Mouse (Mus musculus) heart, adult 11 months (tissue): ENCODE measurements around the gene Lypd5.

ENCODE experiments used
- DNase-seq: peaks from one replicate; pipeline ENCODE4 v3.0.0; 2022

Gene Lypd5

DNA sequence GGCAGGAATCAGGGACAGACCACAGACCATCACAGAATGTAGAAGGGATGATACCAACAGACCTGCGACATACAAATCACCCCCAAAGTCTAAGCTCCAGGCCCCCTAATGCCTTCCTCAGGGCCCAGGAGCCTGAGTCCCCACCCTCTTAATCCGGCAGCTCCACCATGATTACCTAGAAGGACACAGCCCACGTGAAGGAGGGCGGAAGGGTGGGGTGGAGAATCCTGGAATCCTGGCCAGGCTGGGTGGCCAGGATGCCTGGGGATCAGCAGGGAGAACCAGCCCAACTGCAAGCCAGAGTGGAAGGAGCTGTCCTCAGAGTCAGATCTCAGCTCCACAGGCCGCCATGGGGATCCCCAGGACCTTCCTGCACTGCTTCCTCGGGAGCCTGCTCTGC, at the start of gene Lypd5:
Gene Lypd5, plus strand, starts transcription at position 301 of the 400 bp plus-strand sequence.
- no peak for DNase-seq

DNA sequence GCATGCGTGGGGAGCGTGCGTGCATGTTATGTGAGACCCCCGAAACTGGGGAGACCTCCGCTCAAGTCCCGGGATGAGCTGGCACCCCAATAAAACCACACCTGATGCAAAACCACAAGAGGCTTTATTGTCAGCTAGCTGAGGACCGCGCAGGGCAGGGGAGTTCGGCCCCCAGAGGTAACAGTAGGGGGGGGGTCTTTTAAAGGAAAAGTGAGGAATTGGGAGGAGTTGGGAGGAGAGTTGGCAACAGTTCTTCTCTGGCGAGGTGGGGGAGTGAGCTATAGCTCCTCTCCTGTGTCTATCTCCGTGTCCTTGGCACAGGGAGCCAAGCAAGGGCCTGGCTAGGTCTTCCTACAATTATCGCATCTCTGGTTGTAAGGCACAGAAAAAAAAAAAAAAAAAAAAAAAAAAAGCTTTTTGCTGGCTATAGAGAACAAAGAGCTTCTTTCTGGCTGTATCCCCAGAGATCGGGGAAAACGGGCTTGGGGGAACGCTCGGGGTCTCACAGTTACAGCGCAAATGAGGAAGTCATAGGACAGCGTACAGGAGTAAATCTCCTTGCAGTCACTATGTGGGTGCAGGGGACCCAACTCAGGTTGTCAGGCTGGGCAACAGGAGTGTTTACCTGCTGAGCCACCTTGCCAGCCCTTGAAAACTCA, 49.0 kb upstream of the Lypd5 start:
- peak; percentile 92 for DNase-seq

DNA sequence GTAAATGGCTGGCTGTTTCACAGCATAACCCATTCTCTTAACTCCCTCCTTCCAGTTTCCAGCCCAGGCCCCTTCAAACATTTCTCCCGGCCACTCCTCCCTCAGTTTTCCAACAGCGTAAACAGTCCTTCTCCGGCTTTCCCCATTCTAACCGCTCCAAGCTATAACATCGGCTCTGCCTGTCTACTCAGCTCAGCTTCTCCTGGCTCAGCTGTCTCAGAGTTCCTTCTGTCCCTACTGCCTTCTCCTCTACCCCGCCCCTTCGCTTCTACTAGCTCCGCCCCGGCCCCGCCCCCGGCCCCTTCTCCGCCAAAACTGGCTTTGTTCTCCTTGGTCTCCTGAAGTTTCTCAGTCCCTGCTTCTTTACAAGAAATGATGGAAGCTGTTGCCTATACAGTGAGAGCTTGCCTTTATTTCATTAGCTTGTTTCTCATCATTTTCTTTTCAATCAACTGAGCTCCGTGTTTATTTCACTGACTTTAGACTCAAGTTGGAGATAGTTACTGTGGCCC, 48.2 kb upstream of the Lypd5 start, which contains the start of gene Zfp61:
Gene Zfp61, minus strand, starts transcription at position 462 of the 512 bp plus-strand sequence.
- DNase-seq = peak; percentile 92

DNA sequence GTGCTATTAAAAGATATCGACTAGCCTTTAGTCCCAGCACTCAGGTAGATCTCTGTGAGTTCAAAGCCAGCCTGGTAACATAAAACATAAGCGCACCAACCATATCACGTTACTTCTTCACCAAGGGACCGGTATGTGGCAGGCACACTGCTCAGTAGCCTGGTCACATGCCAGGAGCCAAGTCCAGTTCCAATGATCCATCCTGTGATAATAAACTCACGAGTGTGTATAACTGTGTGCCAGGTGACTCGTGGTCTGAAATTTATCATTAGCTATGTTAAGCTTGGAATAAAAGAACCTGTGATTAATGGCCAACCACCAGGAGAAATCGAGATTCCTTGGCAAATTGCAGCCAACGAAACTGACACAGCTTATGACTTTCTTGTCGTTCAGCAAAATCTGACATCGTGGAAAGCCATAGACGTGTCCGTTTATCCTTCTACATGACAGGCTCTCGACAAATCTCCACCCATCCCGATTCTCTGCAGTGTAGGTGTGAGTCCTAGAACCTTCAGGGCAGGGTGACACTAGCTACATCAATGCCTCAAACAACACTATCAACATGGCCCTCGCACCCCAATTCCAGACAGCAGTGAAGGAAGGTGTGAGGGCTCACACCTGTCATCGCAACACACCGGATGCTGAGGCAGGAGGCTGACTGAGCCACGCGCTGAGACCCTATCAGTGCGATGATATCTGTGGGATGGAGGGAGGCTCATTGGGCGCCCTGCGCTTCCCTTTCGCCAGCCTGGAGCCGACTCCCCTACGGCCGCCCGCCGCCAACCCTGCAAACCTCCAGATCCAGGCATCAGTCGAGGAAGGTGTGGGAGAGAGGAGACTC, 33.0 kb upstream of the Lypd5 start:
- DNase-seq = no peak

DNA sequence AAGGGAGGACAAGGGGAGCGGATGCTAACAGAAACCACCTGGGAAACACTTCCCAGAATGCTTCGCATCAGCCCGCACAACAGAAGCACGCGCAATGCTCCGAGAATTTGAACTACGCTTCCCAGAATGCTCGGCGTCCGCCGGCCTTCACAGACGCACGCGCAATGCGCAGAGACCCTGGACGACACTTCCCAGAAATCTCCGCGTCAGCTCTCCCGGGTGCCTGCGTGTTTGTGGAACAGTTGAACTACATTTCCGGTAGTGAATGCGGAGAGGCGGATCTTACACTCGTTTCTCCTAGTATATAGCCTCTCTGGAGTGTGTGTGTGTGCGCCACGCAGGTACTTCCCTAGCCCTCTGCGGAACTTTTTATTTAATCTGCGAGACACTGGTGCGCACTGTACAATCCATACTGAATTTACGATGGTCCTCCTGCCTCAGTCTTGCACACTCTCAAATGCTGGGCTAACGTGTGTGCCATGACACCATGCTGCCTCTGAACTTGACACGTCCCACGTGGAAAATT, 32.4 kb upstream of the Lypd5 start, which contains the start of gene Zfp94:
Gene Zfp94, minus strand, starts transcription at position 100 of the 526 bp plus-strand sequence.
- peak; percentile 99 for DNase-seq

DNA sequence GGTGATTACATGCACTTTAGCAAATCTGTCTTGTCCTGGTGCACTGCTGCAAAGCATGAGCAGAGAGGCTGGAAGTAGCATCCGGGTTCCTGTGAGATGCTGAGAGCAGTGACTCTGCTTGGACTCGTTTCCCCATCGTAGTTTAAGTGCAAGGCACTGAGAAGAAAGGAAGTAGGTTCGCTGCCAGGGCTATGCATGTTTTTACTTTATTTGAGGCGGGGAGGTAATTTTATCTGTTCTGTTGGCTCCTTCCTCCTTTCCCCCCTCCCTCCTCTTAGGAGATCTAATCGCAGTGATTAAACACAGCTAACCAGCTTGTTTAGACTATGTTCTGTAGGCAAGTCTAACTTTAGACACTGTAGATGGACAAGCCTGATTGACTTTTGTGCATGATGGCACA, 30.1 kb upstream of the Lypd5 start:
- no peak for DNase-seq

DNA sequence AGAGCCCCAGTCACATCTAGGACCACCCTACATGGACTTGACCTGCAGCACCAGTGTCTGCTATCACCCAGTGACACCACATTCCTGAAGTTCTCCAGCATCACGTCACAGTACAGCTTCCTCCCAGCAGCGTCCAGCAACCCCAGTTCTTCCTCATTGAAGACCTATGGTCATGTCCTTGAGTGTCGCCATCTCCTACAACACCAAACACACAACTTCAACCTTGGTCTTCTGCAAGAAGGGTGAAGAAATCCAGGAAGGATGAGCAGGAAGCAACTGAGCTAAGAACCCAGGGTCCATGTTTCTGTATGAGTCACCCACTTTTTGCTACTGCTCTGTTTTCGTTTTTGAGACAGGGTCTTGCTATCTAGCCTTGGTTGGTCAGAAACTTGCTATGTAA, 26.4 kb upstream of the Lypd5 start:
- no peak for DNase-seq

DNA sequence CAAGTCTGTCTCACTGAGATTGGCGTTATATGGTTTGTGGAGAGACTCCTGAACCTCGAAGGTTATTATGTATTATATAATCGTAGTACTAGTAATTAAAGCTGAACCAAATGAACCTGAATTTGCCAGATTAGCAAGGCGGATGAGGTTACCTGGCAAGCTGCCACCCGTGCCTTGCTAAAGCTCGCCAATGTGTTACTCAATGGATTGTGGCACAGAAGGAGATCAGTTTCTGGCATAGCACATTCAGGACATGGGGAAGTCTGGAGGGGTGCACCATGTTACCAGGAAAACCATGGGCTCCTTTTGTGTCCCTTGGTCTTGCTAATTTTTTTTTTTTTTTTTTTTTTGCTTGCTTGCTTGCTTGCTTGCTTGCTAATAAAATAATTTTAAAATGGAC, 23.8 kb upstream of the Lypd5 start:
- no peak for DNase-seq

DNA sequence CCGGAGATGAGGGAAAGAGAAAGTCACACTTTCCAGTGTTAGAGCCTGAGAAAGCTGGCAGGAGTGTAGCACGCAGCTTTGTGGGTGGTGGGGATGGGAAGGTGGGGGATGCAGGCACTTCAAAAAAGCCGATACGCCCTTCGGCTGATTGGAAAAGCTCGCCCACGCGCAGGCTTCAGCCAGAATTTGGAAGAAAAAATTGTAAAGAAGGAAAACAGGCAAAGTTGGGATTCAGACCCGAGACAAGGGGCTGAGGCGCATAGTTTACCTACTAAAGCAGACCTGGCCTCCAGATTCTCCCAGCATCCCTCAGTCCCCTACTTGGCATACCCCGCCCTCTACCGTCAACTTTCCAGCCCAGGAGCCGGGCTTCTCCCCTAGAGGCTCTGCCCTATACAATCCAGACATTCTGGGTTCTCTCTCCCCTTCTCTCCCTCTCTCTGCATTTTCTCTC, 23.3 kb upstream of the Lypd5 start:
- DNase-seq = no peak

DNA sequence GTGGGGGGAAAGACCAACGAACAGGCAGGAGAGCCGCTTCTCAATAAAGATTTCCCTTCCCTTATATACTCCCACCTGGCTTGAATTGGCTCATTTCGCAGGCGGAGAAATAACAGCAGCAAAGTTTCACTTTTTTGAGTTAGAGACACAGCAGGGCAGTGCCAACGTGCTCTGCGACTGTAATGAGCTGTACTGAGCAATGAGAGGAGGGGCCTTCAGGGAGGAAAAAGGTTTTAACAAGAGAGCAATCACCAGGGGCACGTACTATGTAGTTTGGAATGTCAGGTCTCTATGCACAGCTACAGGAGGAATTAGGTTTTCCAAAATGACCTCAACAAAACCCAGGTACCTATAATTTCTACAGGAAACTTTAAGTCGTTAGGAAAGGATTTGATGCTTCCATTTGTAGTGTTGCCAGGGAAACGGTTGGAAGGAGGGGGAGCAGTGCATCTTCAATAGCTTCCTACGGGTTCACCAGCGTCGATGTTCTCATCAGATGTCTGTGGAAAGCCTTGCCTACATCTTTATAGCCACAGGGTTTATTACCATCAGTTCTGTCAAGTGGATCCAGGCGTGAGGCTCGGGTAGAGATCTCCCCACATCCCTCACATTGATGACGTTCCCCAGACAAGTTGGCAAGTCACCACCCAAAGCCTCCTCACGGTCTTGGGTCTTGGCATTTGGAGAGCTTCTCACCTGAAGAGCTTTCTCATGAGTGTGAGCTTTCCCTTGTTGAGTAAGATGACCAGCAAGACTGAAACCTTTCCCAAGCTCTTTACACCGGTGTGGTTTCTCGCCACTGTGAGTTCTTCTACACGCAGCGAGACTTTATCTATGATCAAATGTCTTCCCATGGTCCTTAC, 22.5 kb upstream of the Lypd5 start:
- DNase-seq = no peak

DNA sequence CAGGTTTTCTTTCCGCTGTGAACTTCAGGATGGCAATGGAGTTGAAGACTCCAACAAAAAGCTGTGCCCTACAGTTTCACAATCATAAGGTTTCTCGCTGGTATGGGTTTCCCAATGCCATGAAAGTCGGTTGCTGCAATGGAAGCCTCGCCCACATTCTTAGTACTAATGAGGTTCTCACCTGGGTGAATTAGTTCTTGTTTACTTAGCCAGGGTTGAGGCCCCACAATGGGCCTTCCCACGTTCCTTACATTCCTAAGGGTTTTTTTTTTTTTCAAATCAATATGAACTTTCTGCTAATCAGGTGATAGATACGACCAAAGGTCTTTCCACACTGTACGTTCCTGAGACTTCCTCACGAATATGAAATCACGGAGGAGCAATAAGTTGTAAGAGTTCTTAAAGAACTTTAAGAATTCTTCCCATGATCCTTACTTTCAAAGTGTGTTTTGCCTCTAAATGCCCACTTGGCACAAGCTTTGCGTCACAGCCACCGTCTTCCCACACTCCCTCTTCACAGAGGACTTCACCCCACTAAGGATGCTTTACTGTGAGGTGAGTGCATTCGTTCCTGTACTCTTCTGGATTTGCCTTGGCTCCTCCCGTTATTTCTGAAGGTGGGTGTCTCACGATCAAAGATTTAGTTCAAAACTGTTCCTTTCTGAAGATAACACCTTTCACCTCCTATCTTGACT, 21.6 kb upstream of the Lypd5 start:
- no peak for DNase-seq

DNA sequence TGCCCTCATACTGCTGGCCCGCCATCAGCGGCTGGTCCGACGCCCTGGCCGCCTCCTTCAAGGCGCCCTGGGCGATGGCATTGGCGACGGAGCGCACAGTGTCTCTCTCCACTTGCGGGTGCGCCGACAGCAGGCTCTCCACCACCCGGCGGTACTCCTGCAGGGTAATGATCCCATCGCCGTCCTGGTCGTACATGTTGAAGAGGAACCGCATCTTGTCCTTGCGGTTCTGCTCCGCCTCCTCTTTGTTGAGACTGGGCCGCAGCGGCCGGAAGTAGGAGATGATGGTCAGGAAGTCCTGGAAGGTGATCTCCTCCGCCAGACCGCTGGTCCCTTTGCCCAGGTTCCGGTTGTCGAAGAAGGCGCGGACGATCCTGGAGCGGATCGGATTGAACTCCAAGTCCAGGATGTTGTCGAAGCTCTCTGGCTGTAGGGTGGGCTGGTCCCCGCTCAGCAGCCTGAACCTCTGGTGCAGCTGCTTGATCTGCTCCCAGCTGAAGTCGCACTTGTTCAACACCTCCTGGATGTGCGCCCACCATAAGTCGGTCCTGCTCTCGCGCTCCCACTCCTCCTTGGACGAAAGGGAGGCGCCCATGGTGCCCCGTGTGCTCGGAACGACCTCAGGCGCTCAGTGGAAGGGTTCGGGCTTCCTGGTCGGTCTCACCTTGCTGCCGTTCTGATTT, 15.6 kb upstream of the Lypd5 start, which contains the start of gene Tescl:
Gene Tescl, minus strand, starts transcription at position 633 of the 683 bp plus-strand sequence.
- no peak for DNase-seq

DNA sequence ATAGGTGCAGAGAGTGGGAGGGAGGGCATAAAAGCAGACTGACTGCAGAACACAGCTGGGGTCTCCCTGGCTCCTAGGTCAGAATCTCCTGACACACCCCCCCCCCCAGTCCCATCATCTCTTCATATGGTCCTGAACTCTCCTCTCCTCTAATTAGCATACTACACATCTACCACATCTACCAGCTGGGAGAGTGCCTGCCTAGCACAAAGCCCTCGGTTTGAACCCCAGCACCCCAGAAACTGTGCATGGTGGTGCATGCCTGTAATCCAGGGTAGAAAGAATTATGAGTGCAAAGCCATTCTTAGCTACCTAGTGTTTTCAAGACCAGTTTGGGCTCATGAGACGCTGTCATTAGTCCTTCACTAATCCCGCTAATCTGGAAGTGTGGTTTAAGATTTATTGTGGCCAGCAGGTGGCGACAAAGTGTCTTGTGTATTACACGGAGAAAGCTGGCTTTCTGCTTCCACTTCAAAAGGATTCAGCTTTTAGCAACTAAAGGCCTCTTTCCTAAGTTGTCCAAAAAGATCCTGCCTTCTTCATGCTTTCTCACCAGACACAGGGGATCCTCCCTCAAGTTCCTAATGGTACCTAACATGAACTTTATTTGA, 13.2 kb upstream of the Lypd5 start:
- no peak for DNase-seq

DNA sequence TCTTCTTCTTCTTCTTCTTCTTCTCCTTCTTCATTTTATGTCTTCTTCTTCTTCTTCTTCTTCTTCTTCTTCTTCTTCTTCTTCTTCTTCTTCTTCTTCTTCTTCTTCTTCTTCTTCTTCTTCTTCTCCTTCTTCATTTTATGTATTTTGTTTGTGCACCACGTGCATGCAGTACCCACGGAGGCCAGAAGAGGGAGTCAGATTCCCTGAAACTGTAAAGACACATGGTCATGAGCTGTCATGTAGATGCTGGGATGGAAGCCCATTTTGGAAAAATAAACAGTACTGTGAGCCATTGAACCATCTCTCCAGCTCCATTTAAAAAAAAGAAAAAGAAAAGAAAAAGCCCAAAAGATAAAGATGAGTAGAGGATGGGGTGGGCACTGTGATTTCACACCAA, 10.8 kb upstream of the Lypd5 start:
- DNase-seq = no peak

DNA sequence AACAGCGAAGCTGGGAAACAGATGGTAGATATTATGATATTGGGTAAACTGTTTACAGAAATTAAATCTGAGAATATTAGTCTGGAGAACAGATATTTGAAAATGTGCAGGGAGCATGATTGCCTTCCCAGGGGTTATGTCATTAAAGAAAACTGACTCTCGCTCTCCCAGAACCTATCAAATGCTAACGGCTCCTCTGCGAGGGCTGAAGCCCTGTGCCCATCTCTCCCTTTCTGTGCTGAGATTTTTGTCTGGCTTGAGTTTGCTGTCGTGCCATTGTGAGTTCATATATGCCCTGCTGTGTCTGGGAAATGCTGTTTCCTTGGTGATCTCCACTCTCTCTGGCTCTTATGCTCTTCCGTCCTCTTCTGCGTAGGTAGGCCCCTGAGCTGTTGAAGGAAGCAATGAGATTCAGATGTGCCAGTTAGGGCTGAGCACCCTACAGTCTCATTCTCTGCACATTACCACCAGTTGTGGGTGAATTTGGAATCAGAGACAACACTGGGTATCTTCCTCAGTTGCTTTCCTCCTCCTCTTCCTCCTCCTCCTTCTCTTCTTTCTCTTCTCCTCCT, 5.2 kb upstream of the Lypd5 start:
- no peak for DNase-seq

DNA sequence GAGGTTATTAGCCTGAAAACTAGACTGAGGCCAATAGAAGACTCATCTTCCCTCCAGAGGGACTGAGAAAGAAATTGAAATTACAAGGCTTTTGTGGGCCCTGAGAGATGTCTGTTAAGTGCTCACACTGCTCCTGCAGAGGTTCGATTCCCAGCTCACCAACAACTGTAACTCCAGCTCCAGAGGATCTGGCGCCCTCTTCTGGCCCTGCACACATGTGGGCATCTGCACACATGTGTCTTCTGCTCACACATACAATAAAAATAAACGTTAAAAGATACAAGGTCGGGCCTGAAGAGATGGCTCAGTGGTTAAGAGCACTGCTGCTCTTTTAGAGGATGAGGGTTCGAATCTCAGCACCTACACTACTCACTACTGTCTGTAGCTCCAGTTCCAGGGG, 2.6 kb upstream of the Lypd5 start:
- DNase-seq = no peak

DNA sequence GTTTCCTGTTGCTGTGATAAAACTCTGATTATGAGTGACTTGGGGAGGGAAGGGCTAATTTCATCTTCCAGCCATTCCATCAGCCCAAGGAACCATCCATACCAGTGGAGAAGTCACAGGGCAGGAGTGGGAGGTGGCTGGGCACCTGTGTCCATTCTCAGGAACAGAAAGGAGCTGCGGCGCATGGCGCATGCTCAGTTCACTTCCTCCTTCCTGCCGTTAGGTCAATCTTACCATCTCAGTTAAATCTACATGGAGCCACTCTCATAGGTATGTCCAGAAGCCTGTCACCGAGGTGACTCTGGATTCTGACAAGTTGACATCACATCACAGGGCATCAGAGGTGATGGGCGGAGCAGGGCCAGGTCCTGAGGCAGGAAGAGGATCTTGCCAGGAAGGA, 6.7 kb downstream of the Lypd5 start:
- DNase-seq = no peak

DNA sequence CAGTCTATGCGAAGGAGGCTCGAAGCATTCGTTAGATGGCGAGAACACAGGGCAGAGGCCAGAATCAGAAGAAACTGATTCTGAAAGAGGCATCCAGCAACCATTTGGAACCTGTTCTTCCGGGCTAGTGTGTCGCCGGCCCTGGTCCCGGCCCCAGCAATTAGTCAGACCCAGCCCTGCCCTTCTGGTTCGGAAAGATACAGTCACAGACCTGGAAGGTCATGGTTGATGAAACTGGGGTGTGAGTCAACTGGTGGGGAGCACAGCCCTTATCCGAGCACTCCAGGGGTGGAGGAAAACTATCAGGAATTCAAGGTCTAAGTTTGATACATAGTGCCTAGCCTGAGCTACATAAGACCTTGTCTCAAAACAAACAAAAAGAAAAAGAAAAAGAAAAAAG, 7.1 kb downstream of the Lypd5 start:
- DNase-seq = no peak

DNA sequence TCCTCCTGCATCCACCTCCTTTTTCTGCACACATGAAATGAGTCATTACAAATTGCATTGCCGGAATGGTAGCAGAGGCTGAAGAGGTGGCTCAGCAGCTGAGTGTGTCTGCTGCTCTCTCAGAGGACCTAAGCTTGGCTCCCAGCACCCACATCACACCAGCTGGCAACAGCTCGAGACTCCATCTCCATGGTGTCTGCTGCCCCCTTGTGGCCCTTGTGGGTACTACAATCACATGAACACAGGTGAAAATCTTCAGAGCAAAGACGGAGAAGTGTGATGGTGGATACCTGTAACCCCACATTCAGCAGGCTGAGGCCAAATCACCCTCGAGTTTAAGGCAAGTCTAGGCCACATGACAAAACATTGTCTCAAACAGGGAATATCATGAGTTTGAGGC, 8.9 kb downstream of the Lypd5 start:
- DNase-seq = no peak

DNA sequence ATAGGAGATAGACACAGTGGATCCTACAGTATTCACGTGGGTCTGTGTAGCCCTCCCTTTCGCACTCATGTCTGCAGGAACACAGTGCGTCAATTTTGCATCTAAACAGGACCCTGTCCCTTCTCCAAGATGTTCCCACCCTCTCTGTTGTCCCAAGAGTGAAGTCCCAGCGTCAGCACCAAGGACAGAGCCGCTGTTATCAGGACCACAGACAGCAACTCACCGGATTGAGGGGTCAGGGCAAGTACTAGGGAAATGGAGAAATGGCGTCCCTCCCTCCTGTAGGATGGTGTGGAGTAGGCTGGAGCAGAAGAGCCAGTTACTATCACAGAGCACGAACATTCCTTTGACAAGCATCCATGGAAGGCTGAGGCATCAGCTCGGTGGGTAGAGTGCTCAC, 10.3 kb downstream of the Lypd5 start:
- no peak for DNase-seq

DNA sequence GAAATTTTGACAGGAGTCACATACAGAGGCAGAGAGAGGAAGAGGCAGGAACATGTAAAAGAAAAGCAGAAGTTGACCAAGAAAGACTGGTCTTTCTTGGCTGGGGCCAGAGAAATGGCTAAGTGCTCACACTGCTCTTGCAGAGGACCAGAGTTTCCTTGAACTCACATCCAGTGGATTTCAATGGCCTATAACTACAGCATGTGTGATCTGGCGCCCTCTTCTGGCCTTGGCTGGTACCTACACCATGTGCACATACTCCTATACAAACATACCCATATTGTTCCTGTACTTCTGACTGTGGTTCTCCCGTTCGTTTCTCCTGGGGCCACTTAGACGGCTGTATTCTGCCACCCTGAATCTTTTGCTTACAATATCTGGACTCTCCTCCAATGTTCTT, 12.0 kb downstream of the Lypd5 start:
- DNase-seq = no peak
